Comparison of ENCODE assay signal across 8 mouse cellular contexts in the genomic region with DNA sequence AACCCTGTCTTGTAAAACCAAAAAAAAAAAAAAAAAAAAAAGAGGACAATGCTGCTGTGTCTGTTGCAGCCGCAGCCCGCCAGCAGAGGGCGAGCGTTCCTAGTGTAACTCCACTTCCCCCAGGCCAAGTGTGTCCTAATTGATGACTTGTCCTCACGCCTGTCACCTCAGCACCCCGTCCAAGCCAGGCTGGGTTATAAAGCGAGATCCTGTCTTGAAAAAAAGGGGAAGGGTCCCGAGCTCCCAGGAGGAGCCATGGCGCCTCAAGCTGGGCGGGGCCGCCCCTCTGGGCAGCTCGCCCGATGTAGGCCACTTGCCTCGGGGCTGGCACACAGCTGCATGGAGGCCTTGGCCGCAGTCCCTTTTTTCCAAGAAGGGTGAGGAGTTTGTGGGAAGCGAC. TPM values are rescaled to one million over a fixed set of nuclear protein-coding genes. Genes with fewer than 3 reads are reported as not detected.
DNase-seq lines count a peak whose midpoint lies in the region; ATAC-seq and TF ChIP-seq lines count a peak whose summit lies in the region.

No protein-coding gene starts in this region.

- H3K4me1 ChIP-seq in bone marrow, adult 2 months (ENCODE audit: control insufficient read depth, insufficient read depth, low read length): no peaks in the 10 kb centered on the region
- peaks cover 42% of the 10 kb centered on the region for H3K4me1 ChIP-seq in embryonic facial prominence, embryonic 15.5 days
- H3K4me1 ChIP-seq in heart, embryonic 10.5 days: peaks cover 52% of the 10 kb centered on the region

- peak; percentile 27; the same call in 1 of the 2 replicates for ATAC-seq in embryonic facial prominence, embryonic 15.5 days (ENCODE audit: insufficient number of reproducible peaks, low FRiP score, low TSS enrichment, low read depth)

- no peaks in the 10 kb centered on the region for H3K27me3 ChIP-seq in embryonic facial prominence, embryonic 15.5 days
- no peaks in the 10 kb centered on the region for H3K27me3 ChIP-seq in heart, embryonic 10.5 days (ENCODE audit: insufficient read depth, poor library complexity, severe bottlenecking)
- H3K27me3 ChIP-seq in myocyte (ENCODE audit: control insufficient read depth, insufficient read depth, insufficient read length): no peaks in the 10 kb centered on the region

- no peaks in the 10 kb centered on the region for H3K9me3 ChIP-seq in embryonic facial prominence, embryonic 15.5 days (replicated peaks)
- H3K9me3 ChIP-seq in heart, embryonic 10.5 days: no peaks in the 10 kb centered on the region

- peak overlapping the region; percentile 31; the same call in 1 of the 2 replicates for H3K4me2 ChIP-seq in embryonic facial prominence, embryonic 15.5 days (replicated peaks)
- H3K4me2 ChIP-seq in myocyte (ENCODE audit: low read depth): peak overlapping the region; percentile 62

- H3K27ac ChIP-seq in bone marrow, adult 2 months (ENCODE audit: control insufficient read depth, insufficient read depth, low read depth, low read length, poor library complexity): no peak overlapping the region
- peak overlapping the region; percentile 65 for H3K27ac ChIP-seq in embryonic facial prominence, embryonic 15.5 days (replicated peaks)
- peak overlapping the region; percentile 69; the same call in 1 of the 2 replicates for H3K27ac ChIP-seq in heart, embryonic 10.5 days

- no peak overlapping the region for H3K4me3 ChIP-seq in bone marrow, adult 2 months (replicated peaks; ENCODE audit: control insufficient read depth, low read depth, low read length)
- H3K4me3 ChIP-seq in embryonic facial prominence, embryonic 15.5 days (replicated peaks): 0 out of 2 replicates have a peak overlapping the region, but pooled peaks have one; percentile 11
- H3K4me3 ChIP-seq in heart, embryonic 10.5 days: peak overlapping the region; percentile 24; the same call in 1 of the 2 replicates
- no peak overlapping the region for H3K4me3 ChIP-seq in myocyte

- H3ac ChIP-seq in myocyte (ENCODE audit: control insufficient read depth, insufficient read length): no peak overlapping the region

- H3K36me3 ChIP-seq in embryonic facial prominence, embryonic 15.5 days: peaks cover 42% of the 10 kb centered on the region
- peaks cover 43% of the 10 kb centered on the region for H3K36me3 ChIP-seq in heart, embryonic 10.5 days
- H3K36me3 ChIP-seq in myocyte (ENCODE audit: control insufficient read depth, insufficient read depth): no peaks in the 10 kb centered on the region

- peak; percentile 82 for DNase-seq in A20 (ENCODE audit: low read depth, low spot score)
- DNase-seq in heart, embryonic 10.5 days (ENCODE audit: low spot score): peak; percentile 83
- peak; percentile 89 for DNase-seq in kidney, adult 9 months
- DNase-seq in liver: peak; percentile 83
- DNase-seq in spleen, postnatal 36 days (ENCODE audit: low spot score in 2 of 2): peak; percentile 75 to 76

- H3K79me2 ChIP-seq in myocyte (ENCODE audit: control insufficient read depth, insufficient read depth): no peaks in the 10 kb centered on the region

- 0 out of 2 replicates have a peak, but pooled peaks have one; percentile 27 for TF ChIP-seq POLR2A in bone marrow, adult 2 months (IDR thresholded peaks at IDR 0.05; ENCODE audit: borderline replicate concordance, control insufficient read depth, low read depth, low read length)
- no peak for TF ChIP-seq POLR2A in myocyte (IDR thresholded peaks at IDR 0.05; ENCODE audit: insufficient read length, low read depth)

- H3K9ac ChIP-seq in embryonic facial prominence, embryonic 15.5 days: no peak overlapping the region

- peak; percentile 82 for TF ChIP-seq CTCF in bone marrow, adult 2 months (IDR thresholded peaks at IDR 0.05; ENCODE audit: control insufficient read depth, insufficient read depth, low read length)

- WGBS in bone marrow, adult 2 months: 29% methylated on average over 16 of the region's 16 CpGs
- WGBS in embryonic facial prominence, embryonic 15.5 days: 9% methylated on average over 16 of the region's 16 CpGs
- WGBS in heart, embryonic 10.5 days: 24% methylated on average over 16 of the region's 16 CpGs

TF ChIP-seq in myocyte, 11 proteins besides CTCF, POLR2A, EP300 and RAD21:
- peak in 2 of 3 experiments; percentile 33 to 76 for TF ChIP-seq MYOG (IDR thresholded peaks at IDR 0.05; ENCODE audit: control insufficient read depth in 1 of 3, insufficient read depth in 1 of 3, insufficient read length in 2 of 3, low read depth in 2 of 3)
- TF ChIP-seq SRF (IDR thresholded peaks at IDR 0.05; ENCODE audit: control insufficient read depth, insufficient read length, low read depth): no peak
- no peak for TF ChIP-seq CEBPB (IDR thresholded peaks at IDR 0.05; ENCODE audit: insufficient read depth, poor library complexity, severe bottlenecking)
- TF ChIP-seq MAX (IDR thresholded peaks at IDR 0.05; ENCODE audit: low read depth): no peak
- TF ChIP-seq MYOD1 (IDR thresholded peaks at IDR 0.05; ENCODE audit: control insufficient read depth in 1 of 3, insufficient read length in 2 of 3, low read depth in 2 of 3): peak in 2 of 3 experiments; percentile 46 to 51
- TF ChIP-seq REST (IDR thresholded peaks at IDR 0.05; ENCODE audit: insufficient read depth, insufficient read length): no peak

RNA-seq across cellular contexts. Expression of gene Gtpbp3, which starts 7.1 kb away (rescaled TPM):
- 6.3 and 7.9 TPM in 2 replicates for polyA plus RNA-seq in bone marrow, adult 2 months (2011; ENCODE audit: insufficient read depth, insufficient read length, low replicate concordance, missing spikeins)
- 15.9 and 17.3 TPM in 2 replicates for polyA plus RNA-seq in embryonic facial prominence, embryonic 15.5 days (2015; fragmentation: Nextera tagmentation; extraction: Ambion mirVana)
- 13.2 and 14.7 TPM in 2 replicates for polyA plus RNA-seq in heart, embryonic 10.5 days (2016; fragmentation: Nextera tagmentation; extraction: Ambion mirVana)
- 17.5 TPM for polyA plus RNA-seq in myocyte (2012; fragmentation: generic; extraction: Trizol)

RNA-seq across cellular contexts. Expression of gene Ano8, which starts 9.3 kb away (rescaled TPM):
- 2.9 and 6.3 TPM in 2 replicates for polyA plus RNA-seq in bone marrow, adult 2 months (2011; ENCODE audit: insufficient read depth, insufficient read length, low replicate concordance, missing spikeins)
- 3.0 and 3.7 TPM in 2 replicates for polyA plus RNA-seq in embryonic facial prominence, embryonic 15.5 days (2015; fragmentation: Nextera tagmentation; extraction: Ambion mirVana)
- 0.73 and 2.7 TPM in 2 replicates for polyA plus RNA-seq in heart, embryonic 10.5 days (2016; fragmentation: Nextera tagmentation; extraction: Ambion mirVana)
- 27.5 TPM for polyA plus RNA-seq in myocyte (2012; fragmentation: generic; extraction: Trizol)

RNA-seq across cellular contexts. Expression of gene Plvap, which starts 16.5 kb away (rescaled TPM):
- 13.7 and 20.5 TPM in 2 replicates for polyA plus RNA-seq in bone marrow, adult 2 months (2011; ENCODE audit: insufficient read depth, insufficient read length, low replicate concordance, missing spikeins)
- polyA plus RNA-seq in embryonic facial prominence, embryonic 15.5 days (2015; fragmentation: Nextera tagmentation; extraction: Ambion mirVana): 61.4 and 62.8 TPM in 2 replicates
- 174 and 198 TPM in 2 replicates for polyA plus RNA-seq in heart, embryonic 10.5 days (2016; fragmentation: Nextera tagmentation; extraction: Ambion mirVana)
- 0.18 TPM for polyA plus RNA-seq in myocyte (2012; fragmentation: generic; extraction: Trizol)

RNA-seq across cellular contexts. Expression of gene Dda1, which starts 26.0 kb away (rescaled TPM):
- 17.1 and 18.8 TPM in 2 replicates for polyA plus RNA-seq in bone marrow, adult 2 months (2011; ENCODE audit: insufficient read depth, insufficient read length, low replicate concordance, missing spikeins)
- polyA plus RNA-seq in embryonic facial prominence, embryonic 15.5 days (2015; fragmentation: Nextera tagmentation; extraction: Ambion mirVana): 105 and 112 TPM in 2 replicates
- polyA plus RNA-seq in heart, embryonic 10.5 days (2016; fragmentation: Nextera tagmentation; extraction: Ambion mirVana): 107 and 128 TPM in 2 replicates
- 117 TPM for polyA plus RNA-seq in myocyte (2012; fragmentation: generic; extraction: Trizol)

RNA-seq across cellular contexts. Expression of gene Mrpl34, which starts 30.3 kb away (rescaled TPM):
- 24.3 and 42.9 TPM in 2 replicates for polyA plus RNA-seq in bone marrow, adult 2 months (2011; ENCODE audit: insufficient read depth, insufficient read length, low replicate concordance, missing spikeins)
- polyA plus RNA-seq in embryonic facial prominence, embryonic 15.5 days (2015; fragmentation: Nextera tagmentation; extraction: Ambion mirVana): 115 and 122 TPM in 2 replicates
- 172 and 181 TPM in 2 replicates for polyA plus RNA-seq in heart, embryonic 10.5 days (2016; fragmentation: Nextera tagmentation; extraction: Ambion mirVana)
- 79.0 TPM for polyA plus RNA-seq in myocyte (2012; fragmentation: generic; extraction: Trizol)

Comparison
In these comparisons a context has a peak if more than half of its experiments do, and no peak if none do; other contexts are left out.
1. H3K4me3 ChIP-seq: peak in embryonic facial prominence, embryonic 15.5 days (single experiment) and heart, embryonic 10.5 days (single experiment); none in bone marrow, adult 2 months (single experiment) and myocyte (single experiment).
2. RNA of gene Plvap, which starts 16.5 kb away (polyA plus RNA-seq): 174 to 198 TPM in heart, embryonic 10.5 days, 61.4 to 62.8 TPM in embryonic facial prominence, embryonic 15.5 days and 13.7 to 20.5 TPM in bone marrow, adult 2 months; 0.18 TPM in myocyte (single experiment); every median in the first group is over 10 times any median in the second.
3. Peak in every context shown above with its lines, with median percentiles within 50 percentile points of each other: DNase-seq.